Comparison of ENCODE assay signal across 14 mouse cellular contexts in genomic region chr10:100521617-100522016, GRCm38 (mm10). TPM values are rescaled to one million over a fixed set of nuclear protein-coding genes. Genes with fewer than 3 reads are reported as not detected.
"Had no signal": no experiment of that assay in that cellular context is flagged by ENCODE, and none has a peak within 500 bp of the region (broad histone marks: within the 10 kb centered on the region; RNA-seq: fewer than 3 reads in every experiment).

No protein-coding gene starts in this region.

- H3K36me3 ChIP-seq: intestine, embryonic 15.5 days had no signal

- H3K27ac ChIP-seq: intestine, embryonic 15.5 days; layer of hippocampus, adult 2 months; midbrain, embryonic 10.5 days; midbrain, embryonic 13.5 days; stomach, postnatal 0 days had no signal

- H3K4me3 ChIP-seq: intestine, embryonic 15.5 days; layer of hippocampus, adult 2 months; liver, embryonic 13.5 days; megakaryocyte, embryonic 14.5 days; midbrain, embryonic 10.5 days; midbrain, embryonic 13.5 days had no signal

- DNase-seq: kidney, adult 11 months; kidney, postnatal 14 days; layer of hippocampus, adult 9-11 months; liver, embryonic 13.5 days; lung, adult 2 months; thymus, adult 2 months; thymus, postnatal 14 days had no signal

- H3K9me3 ChIP-seq: intestine, embryonic 15.5 days; liver, embryonic 13.5 days; megakaryocyte, embryonic 14.5 days; midbrain, embryonic 13.5 days had no signal

- ATAC-seq: intestine, embryonic 15.5 days; midbrain, embryonic 13.5 days had no signal

- H3K4me1 ChIP-seq: intestine, embryonic 15.5 days; midbrain, embryonic 10.5 days; midbrain, embryonic 13.5 days had no signal

- H3K27me3 ChIP-seq: intestine, embryonic 15.5 days; liver, embryonic 13.5 days; megakaryocyte, embryonic 14.5 days; midbrain, embryonic 13.5 days had no signal

RNA-seq across cellular contexts. Expression of gene Cep290, which starts 34.3 kb away (rescaled TPM):
- polyA plus RNA-seq: small intestine, adult 2 months had no signal
